ENCODE assay signal across 10 mouse cellular contexts in the genomic region with DNA sequence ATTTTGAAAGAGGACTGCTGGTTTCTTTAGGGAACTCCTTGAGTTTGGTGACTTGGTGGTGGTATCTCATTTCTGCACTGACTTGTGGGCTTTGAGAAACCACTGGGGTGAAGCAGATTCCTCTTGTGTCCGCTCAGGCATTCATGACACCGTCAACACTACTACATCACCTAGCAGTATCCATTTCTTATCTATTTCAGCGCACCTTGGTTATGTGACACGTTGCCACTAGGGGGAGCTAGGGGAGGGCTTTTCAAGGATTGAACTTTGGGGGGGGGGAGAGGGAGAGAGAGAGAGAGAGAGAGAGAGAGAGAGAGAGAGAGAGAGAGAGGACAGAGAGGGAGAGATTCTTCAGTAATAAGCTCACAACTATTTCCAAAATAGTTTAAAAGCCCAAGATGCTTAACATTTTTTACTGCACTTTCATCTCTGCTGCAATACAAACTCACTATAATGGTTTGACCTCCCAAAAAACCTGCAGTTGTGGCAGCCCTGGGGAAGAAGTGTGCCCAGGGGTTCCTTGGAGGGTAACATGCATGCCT. TPM values are rescaled to one million over a fixed set of nuclear protein-coding genes. Genes with fewer than 3 reads are reported as not detected.
DNase-seq lines count a peak whose midpoint lies in the region; ATAC-seq and TF ChIP-seq lines count a peak whose summit lies in the region.
"Had no signal": no experiment of that assay in that cellular context is flagged by ENCODE, and none has a peak within 500 bp of the region (broad histone marks: within the 10 kb centered on the region; RNA-seq: fewer than 3 reads in every experiment).

No protein-coding gene starts in this region.

- intact Hi-C loops in heart, postnatal 36 days (cut with DNase I), result loop anchor here (2.0 to 5.0 kb wide), 2 partner anchors 406 to 617 kb away; no protein-coding TSS in a partner anchor

- TF ChIP-seq POLR2A in thymus, adult 2 months (IDR thresholded peaks at IDR 0.05; ENCODE audit: control insufficient read depth, extremely low read depth, insufficient read depth, low read length, poor library complexity), result no peak

- 5% methylated on average over 4 of the region's 4 CpGs for WGBS in heart, embryonic 12.5 days
- 40% methylated on average over 4 of the region's 4 CpGs for whole genome bisulfite sequencing in thymus, adult 2 months
- 13% methylated on average over 4 of the region's 4 CpGs for WGBS in liver, postnatal 0 days (ENCODE audit: insufficient replicate concordance)
- 19% methylated on average over 4 of the region's 4 CpGs for WGBS in stomach, postnatal 0 days

- no peaks in the 10 kb centered on the region for H3K36me3 ChIP-seq in heart, embryonic 12.5 days
- no peaks in the 10 kb centered on the region for H3K36me3 ChIP-seq in thymus, adult 2 months (ENCODE audit: control insufficient read depth, insufficient read depth, low read length)
- H3K36me3 ChIP-seq in liver, postnatal 0 days (replicated peaks; ENCODE audit: insufficient read depth, low read length), result no peaks in the 10 kb centered on the region
- H3K36me3 ChIP-seq in stomach, postnatal 0 days (ENCODE audit: control insufficient read depth, insufficient read depth, low read length), result no peaks in the 10 kb centered on the region
- H3K36me3 ChIP-seq: embryonic facial prominence, embryonic 13.5 days; neural tube, embryonic 12.5 days had no signal

- ATAC-seq in heart, embryonic 12.5 days (ENCODE audit: insufficient number of reproducible peaks, low FRiP score), result no peak
- no peak for ATAC-seq in liver, postnatal 0 days
- no peak for ATAC-seq in stomach, postnatal 0 days (ENCODE audit: low FRiP score, low TSS enrichment)
- ATAC-seq in erythroid progenitor cell, adult 5-6 weeks (replicated peaks; ENCODE audit: low FRiP score, poor library complexity, severe bottlenecking), result no peak

- no peak for TF ChIP-seq EP300 in liver, postnatal 0 days (IDR thresholded peaks at IDR 0.05; ENCODE audit: low read depth)
- no peak for TF ChIP-seq EP300 in stomach, postnatal 0 days (optimal IDR thresholded peaks at IDR 0.05)

- no peak overlapping the region for H3K9ac ChIP-seq in heart, embryonic 12.5 days
- H3K9ac ChIP-seq in liver, postnatal 0 days (replicated peaks), result no peak overlapping the region
- no peak overlapping the region for H3K9ac ChIP-seq in stomach, postnatal 0 days (ENCODE audit: low read length)
- H3K9ac ChIP-seq: embryonic facial prominence, embryonic 13.5 days; neural tube, embryonic 12.5 days had no signal

- TF ChIP-seq CTCF in thymus, adult 2 months (IDR thresholded peaks at IDR 0.05; ENCODE audit: borderline replicate concordance, control insufficient read depth, extremely low read depth, insufficient read depth, low read length, poor library complexity), result no peak
- peak; percentile 69 for TF ChIP-seq CTCF in liver, postnatal 0 days (IDR thresholded peaks at IDR 0.05; ENCODE audit: low read depth)
- TF ChIP-seq CTCF in stomach, postnatal 0 days (IDR thresholded peaks at IDR 0.05; ENCODE audit: low read depth), result peak; percentile 78

- peak; percentile 40 to 56 for DNase-seq in heart, postnatal 36 days
- DNase-seq in thymus, adult 2 months, result peak; percentile 63
- no peak for DNase-seq in thymus, adult 18-20 months
- DNase-seq in c-Kit-positive CD71-positive TER-119-positive erythroid progenitor cells, embryonic 14.5 days (ENCODE audit: low spot score), result peak; percentile 46
- no peak for DNase-seq in liver, postnatal 0 days
- DNase-seq in stomach, postnatal 0 days (ENCODE audit: low spot score), result no peak

- no peak overlapping the region for H3K27ac ChIP-seq in heart, embryonic 12.5 days (ENCODE audit: poor library complexity, severe bottlenecking)
- H3K27ac ChIP-seq in thymus, adult 2 months (ENCODE audit: control insufficient read depth, insufficient read depth, low read length), result no peak overlapping the region
- no peak overlapping the region for H3K27ac ChIP-seq in liver, postnatal 0 days (ENCODE audit: low read depth)
- H3K27ac ChIP-seq in stomach, postnatal 0 days (replicated peaks), result no peak overlapping the region
- H3K27ac ChIP-seq: embryonic facial prominence, embryonic 13.5 days; neural tube, embryonic 12.5 days had no signal

- H3K9me3 ChIP-seq in heart, embryonic 12.5 days (replicated peaks), result no peaks in the 10 kb centered on the region
- H3K9me3 ChIP-seq in liver, postnatal 0 days (ENCODE audit: low read length), result no peaks in the 10 kb centered on the region
- no peaks in the 10 kb centered on the region for H3K9me3 ChIP-seq in stomach, postnatal 0 days (ENCODE audit: control insufficient read depth, low read length)
- H3K9me3 ChIP-seq: embryonic facial prominence, embryonic 13.5 days; neural tube, embryonic 12.5 days had no signal

- peaks cover 64% of the 10 kb centered on the region for H3K4me1 ChIP-seq in heart, embryonic 12.5 days (replicated peaks)
- peaks cover 47% of the 10 kb centered on the region for H3K4me1 ChIP-seq in thymus, adult 2 months (replicated peaks; ENCODE audit: control insufficient read depth, insufficient read depth, low read length)
- no peaks in the 10 kb centered on the region for H3K4me1 ChIP-seq in liver, postnatal 0 days (ENCODE audit: insufficient read depth)
- H3K4me1 ChIP-seq in stomach, postnatal 0 days (replicated peaks; ENCODE audit: control insufficient read depth, insufficient read depth), result no peaks in the 10 kb centered on the region

- no peak overlapping the region for H3K4me2 ChIP-seq in heart, embryonic 12.5 days
- H3K4me2 ChIP-seq in liver, postnatal 0 days (ENCODE audit: low read depth, low read length), result no peak overlapping the region
- H3K4me2 ChIP-seq in stomach, postnatal 0 days (replicated peaks; ENCODE audit: low read depth), result no peak overlapping the region
- H3K4me2 ChIP-seq: embryonic facial prominence, embryonic 13.5 days; neural tube, embryonic 12.5 days had no signal

- peaks cover 8% of the 10 kb centered on the region; the same call in 1 of the 2 replicates for H3K27me3 ChIP-seq in heart, embryonic 12.5 days (replicated peaks)
- H3K27me3 ChIP-seq in thymus, adult 2 months (ENCODE audit: control insufficient read depth, insufficient read depth, low read length), result no peaks in the 10 kb centered on the region
- 0 out of 2 replicates have a peak, but pooled peaks cover 5% of the 10 kb centered on the region for H3K27me3 ChIP-seq in liver, postnatal 0 days (ENCODE audit: insufficient read depth, low read length)
- no peaks in the 10 kb centered on the region for H3K27me3 ChIP-seq in stomach, postnatal 0 days (ENCODE audit: control insufficient read depth, insufficient read depth, low read length)
- H3K27me3 ChIP-seq: neural tube, embryonic 12.5 days had no signal

- H3K4me3 ChIP-seq in heart, embryonic 12.5 days, result no peak overlapping the region
- H3K4me3 ChIP-seq in thymus, adult 2 months (ENCODE audit: control insufficient read depth, insufficient read depth, low read length), result no peak overlapping the region
- H3K4me3 ChIP-seq in liver, postnatal 0 days (ENCODE audit: low read depth, low read length), result no peak overlapping the region
- no peak overlapping the region for H3K4me3 ChIP-seq in stomach, postnatal 0 days (ENCODE audit: low read depth, low read length)
- H3K4me3 ChIP-seq: embryonic facial prominence, embryonic 13.5 days; neural tube, embryonic 12.5 days had no signal

RNA-seq across cellular contexts. Expression of gene Tpra1, which starts 33.8 kb away (rescaled TPM):
- total RNA-seq in heart, postnatal 36 days (2021), result 10 to 100 TPM; 35.1 to 35.4 TPM
- polyA plus RNA-seq in heart, embryonic 12.5 days (2016; fragmentation: Nextera tagmentation; extraction: Ambion mirVana), result 42.8 and 48.0 TPM in 2 replicates
- polyA plus RNA-seq in thymus, adult 2 months (2012; rRNA removed), result 300 and 366 TPM in 2 replicates
- 32.2 and 33.9 TPM in 2 replicates for polyA plus RNA-seq in liver, postnatal 0 days (2015; fragmentation: Nextera tagmentation; extraction: Ambion mirVana)
- polyA plus RNA-seq in stomach, postnatal 0 days (2015; fragmentation: Nextera tagmentation; extraction: Ambion mirVana), result 39.8 and 42.8 TPM in 2 replicates
- total RNA-seq in erythroid progenitor cell, adult 5-6 weeks (2015; ENCODE audit: low replicate concordance), result 47.9 and 70.8 TPM in 2 replicates
- 71.2 and 104 TPM in 2 replicates for total RNA-seq in erythroid progenitor cell, adult 5-6 weeks (2017; ENCODE audit: low replicate concordance)

RNA-seq across cellular contexts. Expression of gene Mcm2, which starts 37.2 kb away (rescaled TPM):
- total RNA-seq in heart, postnatal 36 days (2021), result 1 to 10 TPM; 5.4 to 6.5 TPM
- 130 TPM in 2 replicates for polyA plus RNA-seq in heart, embryonic 12.5 days (2016; fragmentation: Nextera tagmentation; extraction: Ambion mirVana)
- polyA plus RNA-seq in thymus, adult 2 months (2012; rRNA removed), result 169 and 232 TPM in 2 replicates
- 42.1 and 53.6 TPM in 2 replicates for polyA plus RNA-seq in liver, postnatal 0 days (2015; fragmentation: Nextera tagmentation; extraction: Ambion mirVana)
- 24.2 and 25.0 TPM in 2 replicates for polyA plus RNA-seq in stomach, postnatal 0 days (2015; fragmentation: Nextera tagmentation; extraction: Ambion mirVana)
- 111 and 119 TPM in 2 replicates for total RNA-seq in erythroid progenitor cell, adult 5-6 weeks (2015; ENCODE audit: low replicate concordance)
- total RNA-seq in erythroid progenitor cell, adult 5-6 weeks (2017; ENCODE audit: low replicate concordance), result 159 and 169 TPM in 2 replicates

Comparison
In these comparisons a context has a peak if more than half of its experiments do, and no peak if none do; other contexts are left out.
1. DNase-seq: peak in heart, postnatal 36 days (2 of 2), thymus, adult 2 months (single experiment) and c-Kit-positive CD71-positive TER-119-positive erythroid progenitor cells, embryonic 14.5 days (single experiment); none in thymus, adult 18-20 months (0 of 2), liver, postnatal 0 days (single experiment) and stomach, postnatal 0 days (single experiment).